Mouse (Mus musculus): ENCODE data around the gene Elovl5.
A peak's percentile ranks its signal among the peaks of the same experiment; 100 is the strongest.

The Elovl5 gene

GRCm38 (mm10) chr9:77917074-77917621 lies at the start of gene Elovl5:
Gene Elovl5, plus strand, starts transcription at chr9:77917364.
- DNase-seq (ENCODE audit: extremely low spot score): peak; percentile 96

DNA sequence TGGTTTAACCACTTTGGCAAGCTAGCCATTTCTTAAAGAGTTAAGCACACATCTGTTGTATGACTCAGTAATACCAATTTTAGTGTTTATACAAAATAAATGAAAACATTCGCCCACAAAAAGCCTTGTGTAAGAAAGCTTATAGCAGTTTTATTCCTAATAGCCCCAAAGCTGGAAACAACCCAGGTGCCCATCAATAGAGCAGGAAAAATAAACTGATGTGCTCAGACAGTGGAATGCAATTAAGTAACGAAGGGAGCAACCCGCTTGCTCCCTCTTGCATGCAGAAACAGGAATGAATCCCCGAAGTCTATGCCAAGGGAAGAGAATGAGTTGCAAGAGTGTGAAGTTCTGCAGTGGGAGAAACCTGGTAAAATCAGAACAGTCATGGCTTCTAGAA lies 25.7 kb upstream of the Elovl5 start:
- DNase-seq (ENCODE audit: extremely low spot score): no peak

GRCm38 (mm10) chr9:77898551-77898950 lies 18.6 kb upstream of the Elovl5 start:
- DNase-seq (ENCODE audit: extremely low spot score): no peak

DNA sequence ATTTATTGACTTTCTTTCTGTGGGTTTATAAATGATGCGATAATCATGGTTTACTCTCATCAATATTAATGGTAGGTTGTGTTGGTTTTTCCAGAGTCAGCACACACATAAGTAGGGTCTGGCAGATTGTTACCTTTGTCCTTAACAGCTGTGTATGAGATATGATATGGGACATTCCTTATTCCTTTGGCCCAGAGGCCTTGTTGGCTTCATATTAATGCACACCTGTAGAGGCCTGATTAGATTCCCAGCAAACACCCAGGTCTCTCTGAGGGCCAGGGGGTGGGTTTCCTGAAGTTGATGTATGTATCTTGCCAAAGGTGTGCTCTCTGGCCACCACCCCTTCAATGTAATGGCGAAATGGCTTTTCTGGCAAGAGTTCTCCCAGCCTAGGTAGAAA lies 13.0 kb upstream of the Elovl5 start:
- no peak for DNase-seq (ENCODE audit: extremely low spot score)

DNA sequence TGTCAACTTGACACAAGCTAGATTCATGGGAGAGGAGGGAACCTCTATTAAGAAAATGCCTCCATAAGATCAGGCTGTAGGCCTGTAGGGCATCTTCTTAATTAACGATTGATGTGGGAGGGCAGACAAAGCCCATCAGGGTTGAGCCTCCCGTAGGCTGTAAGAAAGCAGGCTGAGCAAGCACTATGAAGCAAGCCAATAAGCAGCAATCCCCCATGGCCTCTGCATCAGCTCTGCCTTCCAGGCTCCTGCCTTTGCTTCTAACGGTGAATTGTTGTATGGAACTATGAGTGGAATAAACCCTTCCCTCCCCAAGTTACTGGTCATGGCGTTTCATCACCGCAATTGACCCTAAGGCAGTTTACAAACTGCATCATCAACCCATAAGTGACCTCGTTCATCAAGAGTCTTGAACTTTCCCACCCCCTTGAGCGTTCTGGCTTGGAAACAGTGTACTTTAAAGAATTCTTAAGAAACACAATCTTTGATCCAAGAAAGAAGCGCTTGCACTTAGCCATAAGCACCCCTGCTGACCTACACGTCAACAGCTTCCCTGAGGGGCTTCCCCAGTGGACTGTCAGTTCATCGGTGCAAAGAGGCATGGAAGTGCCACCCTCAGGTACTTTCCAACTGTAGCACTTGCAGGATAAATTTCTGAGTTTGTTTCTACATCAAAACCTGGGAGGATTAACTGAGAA lies 7.4 kb upstream of the Elovl5 start:
- peak; percentile 27 for DNase-seq (ENCODE audit: extremely low spot score)

DNA sequence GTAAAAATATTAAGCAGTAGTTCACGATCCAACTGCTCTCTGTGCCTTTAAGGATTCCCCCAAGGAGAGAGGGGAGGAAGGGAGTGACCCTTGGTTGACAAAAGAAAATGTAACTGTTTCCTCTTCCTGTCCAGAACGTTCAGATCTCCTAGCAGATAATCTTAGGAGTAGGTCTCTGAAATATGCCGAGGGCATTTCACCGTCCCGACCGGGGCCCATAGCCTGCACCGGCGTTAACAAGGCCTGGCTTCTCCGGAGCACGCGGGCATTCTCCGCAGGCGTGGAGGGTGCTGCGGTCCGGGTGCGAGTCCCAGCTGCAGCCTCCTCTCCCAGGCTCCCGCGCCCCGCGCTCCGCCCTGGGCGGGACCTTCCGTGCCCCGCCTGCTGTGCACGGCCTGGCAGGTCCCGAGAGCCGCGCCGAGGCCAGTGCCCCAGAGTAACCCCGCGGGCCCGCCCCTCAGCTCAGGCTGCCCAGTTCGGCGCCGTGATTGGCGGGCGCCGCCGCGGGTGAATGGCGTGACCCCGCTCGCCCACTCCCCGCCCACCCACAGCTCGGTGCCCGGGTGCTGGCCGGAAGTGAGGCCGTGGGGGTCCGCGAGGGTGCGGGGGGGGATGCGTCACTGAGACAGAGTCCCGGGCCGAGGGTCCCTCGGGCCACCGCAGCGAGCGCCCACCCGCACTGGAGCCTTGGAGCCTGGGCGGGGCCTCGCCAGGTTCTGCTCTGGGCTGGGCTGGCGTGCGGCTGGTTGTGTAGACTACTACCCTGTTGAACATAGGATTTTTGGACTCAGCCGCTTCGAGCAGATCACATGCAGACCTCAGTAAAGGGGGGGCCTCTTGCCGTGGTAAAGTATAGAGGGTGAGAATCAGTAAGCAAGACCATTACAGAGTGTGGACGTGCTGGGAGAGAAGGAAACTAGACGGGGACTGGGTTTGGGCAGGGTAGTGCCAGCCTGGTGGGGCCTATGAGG lies 6.6 kb upstream of the Elovl5 start:
- peak; percentile 94 for DNase-seq (ENCODE audit: extremely low spot score)

GRCm38 (mm10) chr9:77911508-77912229 lies 5.5 kb upstream of the Elovl5 start:
- DNase-seq (ENCODE audit: extremely low spot score): no peak

GRCm38 (mm10) chr9:77912246-77912645 lies 4.9 kb upstream of the Elovl5 start:
- no peak for DNase-seq (ENCODE audit: extremely low spot score)

DNA sequence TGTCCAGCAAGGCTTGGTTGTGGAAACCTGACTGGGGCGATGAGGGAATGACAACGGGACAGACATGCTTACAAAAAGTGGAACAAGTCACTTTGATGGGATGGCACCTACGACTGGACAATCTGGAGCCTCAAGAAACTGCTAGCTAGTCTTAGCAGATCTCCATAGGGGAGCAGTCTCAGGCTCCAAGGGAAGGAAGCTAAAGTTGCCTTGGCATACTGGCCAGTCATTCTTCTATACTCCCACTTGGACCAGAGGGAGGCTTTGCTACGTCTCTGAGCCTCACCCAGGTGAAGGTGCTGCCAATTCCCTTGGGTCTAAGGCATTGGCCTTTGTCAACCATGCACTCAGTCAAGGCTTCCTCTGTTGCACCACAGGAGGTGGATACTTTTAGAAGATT lies 2.5 kb upstream of the Elovl5 start:
- no peak for DNase-seq (ENCODE audit: extremely low spot score)

DNA sequence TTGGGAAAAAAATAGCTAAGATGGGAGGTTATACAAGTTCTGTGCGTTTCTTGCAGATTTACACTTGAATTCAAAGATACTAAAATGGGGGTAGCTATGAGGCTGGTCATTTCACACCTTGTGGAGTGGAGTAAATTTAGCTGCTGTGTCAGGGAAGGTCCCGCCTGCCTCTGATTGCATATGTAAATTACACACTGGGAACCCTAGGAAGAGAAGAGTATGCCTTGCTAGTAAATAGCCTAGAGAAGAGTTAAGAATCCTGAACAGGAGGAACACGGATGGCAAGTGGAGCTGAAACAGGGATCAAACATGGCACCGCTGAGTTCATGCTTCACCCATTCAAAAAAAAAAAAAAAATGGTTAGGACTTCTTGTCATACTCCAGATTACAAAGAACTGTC lies 1.4 kb upstream of the Elovl5 start:
- DNase-seq (ENCODE audit: extremely low spot score): no peak

DNA sequence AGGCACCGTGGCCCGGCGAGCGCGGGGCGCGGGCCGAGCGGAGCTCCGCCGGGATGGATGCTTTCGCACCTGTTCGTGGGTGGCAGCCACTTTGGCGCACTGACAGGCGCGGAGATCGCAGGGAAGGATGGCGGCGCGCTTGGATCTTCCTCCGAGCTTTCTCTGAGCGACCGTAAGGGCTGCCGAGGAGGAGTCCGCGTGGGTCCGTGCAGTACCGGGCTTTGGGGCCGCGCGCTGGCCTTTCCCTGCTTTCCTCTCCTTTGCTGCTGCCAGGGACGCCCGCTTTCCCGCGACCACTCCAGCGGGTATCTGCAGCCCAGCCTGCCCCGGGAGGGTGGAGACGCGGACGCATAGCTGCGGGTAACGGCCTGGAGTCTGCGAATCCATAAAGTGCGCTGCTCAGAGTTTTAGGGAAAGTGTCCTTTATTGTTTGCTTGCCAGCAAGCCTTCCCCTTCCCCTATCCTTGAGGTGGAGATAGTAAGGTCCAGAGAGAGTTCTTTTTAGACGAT lies 513 bp downstream of the Elovl5 start:
- DNase-seq (ENCODE audit: extremely low spot score): no peak

GRCm38 (mm10) chr9:77918211-77918610 lies 1.0 kb downstream of the Elovl5 start:
- no peak for DNase-seq (ENCODE audit: extremely low spot score)

DNA sequence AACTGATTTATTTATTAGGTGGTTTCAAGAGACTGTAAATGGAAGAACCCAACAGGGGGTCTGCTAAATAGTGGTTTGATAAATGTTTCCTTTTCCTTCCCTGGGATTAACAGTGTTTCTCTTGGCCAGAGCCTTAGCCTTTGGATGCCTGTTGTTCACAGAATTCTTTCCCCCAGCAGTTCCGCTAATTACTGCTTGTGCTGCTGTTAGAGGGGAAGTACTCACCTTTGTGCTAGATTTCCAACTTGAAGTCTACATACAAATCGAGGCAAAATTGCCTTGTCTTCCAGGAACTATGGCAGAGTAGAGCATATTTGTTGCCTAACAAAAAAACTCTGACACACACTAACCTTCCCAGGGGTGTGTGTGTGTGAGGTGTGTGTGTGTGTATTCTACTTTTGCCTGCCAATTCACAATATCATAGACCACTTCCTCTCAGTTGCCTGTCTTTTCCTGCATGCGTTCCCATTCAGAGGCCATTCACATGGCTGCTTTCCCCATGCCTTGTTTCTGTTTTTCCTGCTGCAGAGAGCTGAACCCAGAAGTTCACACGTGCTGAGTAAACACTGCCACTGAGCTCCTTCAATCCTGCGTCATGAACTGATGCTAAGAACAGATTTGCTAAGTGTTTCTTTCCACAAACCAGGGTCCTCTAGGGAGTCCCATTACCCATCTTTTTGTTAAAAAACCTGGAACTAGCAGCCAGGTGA lies 2.0 kb downstream of the Elovl5 start:
- DNase-seq (ENCODE audit: extremely low spot score): no peak

GRCm38 (mm10) chr9:77920481-77920880 lies 3.3 kb downstream of the Elovl5 start:
- no peak for DNase-seq (ENCODE audit: extremely low spot score)

GRCm38 (mm10) chr9:77921366-77922260 lies 4.4 kb downstream of the Elovl5 start:
- DNase-seq (ENCODE audit: extremely low spot score): no peak

- no peak for DNase-seq (ENCODE audit: extremely low spot score)
Observed at GRCm38 (mm10) chr9:77923774-77924173, 6.6 kb downstream of the Elovl5 start.

DNA sequence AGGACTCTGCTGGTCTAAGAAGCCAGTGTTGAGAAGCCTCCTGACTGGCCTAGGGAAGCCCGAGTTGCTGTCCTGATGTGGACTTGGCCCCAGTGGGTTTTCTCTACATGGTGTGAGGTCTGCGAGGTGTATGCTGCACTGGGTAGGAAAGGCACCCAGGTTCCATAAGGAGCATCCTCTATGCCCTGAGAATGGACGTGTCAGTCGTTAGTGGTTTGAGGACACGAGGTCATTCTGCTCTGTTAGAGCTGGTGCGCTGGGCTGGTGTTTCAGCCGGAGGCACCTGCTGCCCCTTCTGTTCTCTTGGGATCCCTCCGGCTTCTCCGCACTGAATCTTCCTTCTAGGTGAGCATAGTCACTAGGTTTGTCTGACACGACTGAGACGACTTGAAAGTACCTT lies 7.0 kb downstream of the Elovl5 start:
- DNase-seq (ENCODE audit: extremely low spot score): no peak

- no peak for DNase-seq (ENCODE audit: extremely low spot score)
Observed at GRCm38 (mm10) chr9:77926151-77926550, 9.0 kb downstream of the Elovl5 start.

GRCm38 (mm10) chr9:77926911-77927310 lies 9.7 kb downstream of the Elovl5 start:
- no peak for DNase-seq (ENCODE audit: extremely low spot score)

- no peak for DNase-seq (ENCODE audit: extremely low spot score)
Observed at GRCm38 (mm10) chr9:77927431-77927830, 10.3 kb downstream of the Elovl5 start.

All from embryo, embryonic 9.5 days (tissue).